ENCODE assay signal across 26 mouse cellular contexts in the genomic region with DNA sequence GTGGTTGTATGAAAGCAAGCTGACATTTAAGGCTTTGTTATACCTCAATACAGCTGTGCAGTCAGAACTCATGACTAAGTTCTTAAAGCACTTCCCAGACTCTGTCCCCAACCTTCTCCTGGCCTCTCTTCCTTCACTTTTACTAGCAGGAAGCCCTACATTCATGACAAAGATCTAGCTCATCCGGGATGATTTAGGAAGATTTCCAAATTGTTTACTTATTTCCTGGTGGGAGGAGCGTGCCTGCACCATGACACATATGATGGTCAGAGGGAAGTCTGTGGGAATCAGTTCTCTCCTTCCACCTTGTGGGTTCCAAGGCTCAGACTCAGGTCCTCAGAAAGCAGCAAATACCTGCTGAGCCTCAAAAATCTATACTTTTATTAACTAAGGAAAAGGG. TPM values are rescaled to one million over a fixed set of nuclear protein-coding genes. Genes with fewer than 3 reads are reported as not detected.
DNase-seq lines count a peak whose midpoint lies in the region; ATAC-seq and TF ChIP-seq lines count a peak whose summit lies in the region.
"Had no signal": no experiment of that assay in that cellular context is flagged by ENCODE, and none has a peak within 500 bp of the region (broad histone marks: within the 10 kb centered on the region; RNA-seq: fewer than 3 reads in every experiment).

No protein-coding gene starts in this region.

- ATAC-seq in lung, postnatal 0 days = no peak
- ATAC-seq: activated CD4-positive, CD25-positive, alpha-beta regulatory T cell, adult 4 months; forebrain, embryonic 14.5 days; forebrain, embryonic 16.5 days; Patski had no signal

- H3K4me2 ChIP-seq in lung, postnatal 0 days (replicated peaks; ENCODE audit: low read depth, low read length) = no peak overlapping the region
- H3K4me2 ChIP-seq: embryonic facial prominence, embryonic 12.5 days; forebrain, embryonic 12.5 days had no signal

- H3K79me2 ChIP-seq in heart, adult 2 months (replicated peaks; ENCODE audit: control insufficient read depth, insufficient read depth, low read length) = no peaks in the 10 kb centered on the region

- TF ChIP-seq POLR2A in embryonic fibroblast, embryonic 13.5 days (IDR thresholded peaks at IDR 0.05; ENCODE audit: low read depth, low read length) = no peak
- no peak for TF ChIP-seq POLR2A in heart, adult 2 months (IDR thresholded peaks at IDR 0.05; ENCODE audit: insufficient read depth, low read depth, low read length)

- DNase-seq in lung, postnatal 0 days (ENCODE audit: low spot score) = peak; percentile 7
- no peak for DNase-seq in lung, postnatal 36 days
- DNase-seq in 3T3-L1 (ENCODE audit: low read depth, low spot score) = peak; percentile 53
- no peak for DNase-seq in heart, adult 2 months
- DNase-seq in heart, postnatal 10 days = no peak
- DNase-seq: adrenal gland, adult 8-10 months; adrenal gland, postnatal 14 days; adrenal gland, postnatal 36 days; cerebellum, adult 11-12 months; cerebellum, adult 2 months; cerebellum, adult 9-10 months; cerebellum, postnatal 10 days; cerebellum, postnatal 25 days had no signal

- intact Hi-C loops in heart, adult 2 months (cut with DNase I) = no loop called here
- intact Hi-C loops in heart, postnatal 10 days (cut with DNase I) = no loop called here

- no peaks in the 10 kb centered on the region for H3K9me3 ChIP-seq in lung, postnatal 0 days (ENCODE audit: low read length)
- H3K9me3 ChIP-seq: embryonic facial prominence, embryonic 10.5 days; embryonic facial prominence, embryonic 12.5 days; forebrain, embryonic 10.5 days; forebrain, embryonic 12.5 days had no signal

- H3K36me3 ChIP-seq in lung, postnatal 0 days (ENCODE audit: insufficient read depth, low read length) = no peaks in the 10 kb centered on the region
- H3K36me3 ChIP-seq in heart, adult 2 months (ENCODE audit: control insufficient read depth, insufficient read depth, low read length) = no peaks in the 10 kb centered on the region
- H3K36me3 ChIP-seq: embryonic facial prominence, embryonic 10.5 days; embryonic facial prominence, embryonic 12.5 days; forebrain, embryonic 10.5 days; forebrain, embryonic 12.5 days had no signal

- no peak for TF ChIP-seq EP300 in lung, postnatal 0 days (IDR thresholded peaks at IDR 0.05)
- no peak for TF ChIP-seq EP300 in heart, adult 2 months (IDR thresholded peaks at IDR 0.05; ENCODE audit: insufficient read depth, low read depth, low read length)

- TF ChIP-seq CTCF in lung, postnatal 0 days (IDR thresholded peaks at IDR 0.05) = no peak
- TF ChIP-seq CTCF in embryonic fibroblast, embryonic 13.5 days (IDR thresholded peaks at IDR 0.05; ENCODE audit: borderline replicate concordance, insufficient read depth, low read length) = no peak
- TF ChIP-seq CTCF in heart, adult 2 months (IDR thresholded peaks at IDR 0.05) = no peak

- H3K9ac ChIP-seq in lung, postnatal 0 days (replicated peaks; ENCODE audit: low read depth) = no peak overlapping the region
- no peak overlapping the region for H3K9ac ChIP-seq in heart, adult 2 months (ENCODE audit: low read depth, low read length)
- H3K9ac ChIP-seq: embryonic facial prominence, embryonic 12.5 days; forebrain, embryonic 12.5 days had no signal

- no peaks in the 10 kb centered on the region for H3K27me3 ChIP-seq in lung, postnatal 0 days (replicated peaks; ENCODE audit: insufficient read depth, low read length)
- no peaks in the 10 kb centered on the region for H3K27me3 ChIP-seq in heart, adult 2 months (ENCODE audit: control insufficient read depth, insufficient read depth, low read length)
- H3K27me3 ChIP-seq: Patski had no signal

- 39% methylated on average over 2 of the region's 2 CpGs for WGBS in lung, postnatal 0 days
- WGBS in heart, adult 2 months = 32% methylated on average over 2 of the region's 2 CpGs

- H3K4me3 ChIP-seq in lung, postnatal 0 days (ENCODE audit: low read depth, low read length) = no peak overlapping the region
- no peak overlapping the region for H3K4me3 ChIP-seq in embryonic fibroblast, embryonic 13.5 days (ENCODE audit: insufficient read depth, low read length)
- no peak overlapping the region for H3K4me3 ChIP-seq in heart, adult 2 months
- H3K4me3 ChIP-seq: embryonic facial prominence, embryonic 10.5 days; embryonic facial prominence, embryonic 12.5 days; erythroblast, embryonic 14.5 days; forebrain, embryonic 10.5 days; forebrain, embryonic 12.5 days had no signal

- H3K4me1 ChIP-seq in lung, postnatal 0 days (ENCODE audit: insufficient read depth, low read depth, low read length) = no peaks in the 10 kb centered on the region
- H3K4me1 ChIP-seq in embryonic fibroblast, embryonic 13.5 days (ENCODE audit: control insufficient read depth, insufficient read depth, low read length) = peaks cover 5% of the 10 kb centered on the region
- no peaks in the 10 kb centered on the region for H3K4me1 ChIP-seq in heart, adult 2 months (ENCODE audit: control insufficient read depth, insufficient read depth, low read length)
- H3K4me1 ChIP-seq: forebrain, embryonic 10.5 days; forebrain, embryonic 12.5 days had no signal

- no peak overlapping the region for H3K27ac ChIP-seq in lung, postnatal 0 days (ENCODE audit: low read length)
- peak overlapping the region; percentile 21; the same call in 1 of the 2 replicates for H3K27ac ChIP-seq in embryonic fibroblast, embryonic 13.5 days (ENCODE audit: insufficient read depth, low read length)
- no peak overlapping the region for H3K27ac ChIP-seq in heart, adult 2 months
- H3K27ac ChIP-seq: embryonic facial prominence, embryonic 10.5 days; embryonic facial prominence, embryonic 12.5 days; forebrain, embryonic 10.5 days; forebrain, embryonic 12.5 days had no signal

RNA-seq across cellular contexts. Expression of a gene that starts 40.1 kb away (rescaled TPM):
- polyA plus RNA-seq in lung, postnatal 0 days (2015; fragmentation: Nextera tagmentation; extraction: Ambion mirVana) = not detected in 2 replicates
- 2.0 and 7.8 TPM in 2 replicates for polyA plus RNA-seq in embryonic fibroblast, embryonic 13.5 days (2011; ENCODE audit: insufficient read length, low read depth, missing spikeins)
- not detected for total RNA-seq in heart, adult 2 months (2021)
- polyA plus RNA-seq in heart, adult 2 months (2012; rRNA removed) = 0.15 and 0.29 TPM in 2 replicates
- total RNA-seq in heart, postnatal 10 days (2021) = under 1 TPM in 1 of 2 experiments, not detected in 1; 0.48 TPM
- total RNA-seq: ES-E14, MEL had no signal
- polyA plus RNA-seq: activated CD4-positive, CD25-positive, alpha-beta regulatory T cell, adult 4 months; C2C12; cerebellum, adult 2 months; erythroblast, embryonic 14.5 days; Patski had no signal

Comparison
In these comparisons a context has a peak if more than half of its experiments do, and no peak if none do; other contexts are left out.
1. DNase-seq: peak in lung, postnatal 0 days (single experiment) and 3T3-L1 (single experiment); none in lung, postnatal 36 days (single experiment), heart, adult 2 months (0 of 2) and heart, postnatal 10 days (0 of 2).